Mouse (Mus musculus): Measurements from ENCODE around the gene Cts7. TPM values are rescaled to one million over a fixed set of nuclear protein-coding genes. Genes with fewer than 3 reads are reported as not detected.

Cts7 gene
- polyA plus RNA-seq (2012; rRNA removed), result not detected in 2 replicates

DNA sequence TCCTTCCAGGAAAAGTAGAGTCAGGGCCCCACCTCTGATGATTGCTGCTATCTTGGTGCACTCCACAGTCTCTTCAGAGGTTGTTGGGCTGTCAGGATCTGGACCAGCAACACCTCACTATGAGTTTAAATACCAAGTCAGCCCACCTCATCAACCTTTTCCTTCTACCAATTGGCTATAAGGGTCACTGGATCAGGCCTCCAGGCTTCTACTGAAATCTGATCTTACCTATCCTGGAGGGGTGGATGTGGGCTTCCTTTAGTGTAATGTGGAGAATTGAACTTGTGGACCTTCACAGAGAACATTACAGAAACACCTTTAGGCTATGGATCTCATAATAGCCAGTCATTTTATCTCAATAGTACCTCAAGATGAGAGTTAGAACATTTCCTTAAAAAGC is at the start of gene Cts7:
TSS of gene Cts7 (minus strand) at position 101 of the 400 bp plus-strand sequence.
- H3K4me3 ChIP-seq (ENCODE audit: insufficient read depth, low read length), result no peak within 1 kb of the TSS
- H3K27ac ChIP-seq (ENCODE audit: insufficient read depth, low read length), result no peak within 1 kb of the TSS
- no peaks in the 10 kb centered on the region for H3K4me1 ChIP-seq (ENCODE audit: control insufficient read depth, insufficient read depth, low read length)
- no peak for TF ChIP-seq CTCF (IDR thresholded peaks at IDR 0.05; ENCODE audit: extremely low read depth, insufficient read depth, low read length)
- TF ChIP-seq POLR2A (IDR thresholded peaks at IDR 0.05; ENCODE audit: extremely low read depth, insufficient read depth, low read length), result no peak

Other genes with a start within 250 kb of the Cts7 start
- not detected in 2 replicates for gene Ctsr, start 193.9 kb downstream of the Cts7 start, polyA plus RNA-seq (2012; rRNA removed)
- gene Cts6, start 154.8 kb downstream of the Cts7 start, polyA plus RNA-seq (2012; rRNA removed), result not detected in 2 replicates
- gene Cts8, start 102.8 kb downstream of the Cts7 start, polyA plus RNA-seq (2012; rRNA removed), result not detected in 2 replicates
- gene Gm49398, start 69.4 kb downstream of the Cts7 start, polyA plus RNA-seq (2012; rRNA removed), result not detected in 2 replicates
- not detected in 2 replicates for gene Ctsm, start 183.6 kb upstream of the Cts7 start, polyA plus RNA-seq (2012; rRNA removed)
- not detected in 2 replicates for gene Gm49352, start 210.0 kb upstream of the Cts7 start, polyA plus RNA-seq (2012; rRNA removed)
- not detected in 2 replicates for gene Cts3, start 211.9 kb upstream of the Cts7 start, polyA plus RNA-seq (2012; rRNA removed)